Mouse (Mus musculus) lung, adult 2 months (tissue): ENCODE results near the gene Sephs1. TPM values are rescaled to one million over a fixed set of nuclear protein-coding genes. Genes with fewer than 3 reads are reported as not detected.

Experiments
- DNase-seq: peaks from one replicate; pipeline ENCODE4 v3.0.0; 2022
- H3K4me1 ChIP-seq: fragments of 200-500 bp; 2 replicates; pipeline ENCODE4 v1.6.1; 2011; ENCODE audit warnings: low read length; ENCODE audit not compliant: control insufficient read depth, insufficient read depth
- H3K4me3 ChIP-seq: fragments of 200-500 bp; replicated peaks from 2 replicates; pipeline ENCODE3; 2011; ENCODE audit warnings: low read depth, mild to moderate bottlenecking, control low read depth, low read length; ENCODE audit errors: extremely low read depth
- CTCF ChIP-seq: fragments of 200-500 bp; IDR thresholded peaks from 2 replicates; pipeline ENCODE4 v1.5.1; 2011; ENCODE audit warnings: mild to moderate bottlenecking, low read length, control low read depth; ENCODE audit not compliant: insufficient read depth
- POLR2A ChIP-seq: fragments of 200-500 bp; IDR thresholded peaks from 2 replicates; pipeline ENCODE4 v1.6.1; 2011; ENCODE audit warnings: low read depth, mild to moderate bottlenecking, control low read depth, low read length, borderline replicate concordance; ENCODE audit errors: extremely low read depth
- WGBS: fragments of 180-500 bp; shearing (Covaris S2); methylation state at CpG from one replicate; pipeline ENCODE4 v1.1.7; 2018; 5-methylcytosine and 5-hydroxymethylcytosine counted together
- polyA plus RNA-seq: library from polyadenylated mRNA; depleted of rRNA; stranded (reverse); fragments of >200 nt; gene quantifications from 2 replicates; pipeline ENCODE4 v1.2.3, GENCODE M21; 2012

Gene Sephs1
- polyA plus RNA-seq, 1 experiment, result 19.0 TPM

DNA sequence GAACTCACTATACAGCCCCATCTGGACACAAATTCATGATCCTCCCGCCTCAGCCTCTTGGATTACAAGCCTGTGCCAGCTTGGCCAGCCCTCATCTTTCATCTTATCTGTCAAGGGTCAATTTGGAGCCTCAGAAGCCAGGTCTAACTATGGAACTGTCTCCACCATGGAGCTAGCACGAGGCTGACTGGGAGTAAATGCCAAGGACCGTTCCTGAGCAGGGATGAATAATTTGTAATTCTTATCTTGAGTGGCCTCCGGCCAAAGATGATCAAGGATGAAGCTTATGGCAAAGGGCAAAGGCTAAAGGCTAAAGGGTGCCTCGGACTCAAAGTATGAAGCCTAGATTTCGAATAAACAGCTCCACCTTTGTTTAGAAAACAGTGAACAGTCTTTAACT, 8.0 kb upstream of the Sephs1 start:
- 36% methylated on average over 6 of the region's 6 CpGs for WGBS
- Histone ChIP-seq H3K4me3 (no peak overlapping the region), H3K4me1 (no peaks in the 10 kb centered on the region)
- DNase-seq, result no peak
- TF ChIP-seq CTCF, result no peak
- TF ChIP-seq POLR2A, result no peak

GRCm38 (mm10) chr2:4875090-4875489, 6.3 kb upstream of the Sephs1 start:
- WGBS, result 38% methylated on average over 1 of the region's 1 CpGs
- H3K4me1 ChIP-seq, result no peaks in the 10 kb centered on the region

GRCm38 (mm10) chr2:4876131-4876530, 5.2 kb upstream of the Sephs1 start:
- no peak for TF ChIP-seq CTCF
- no peak for TF ChIP-seq POLR2A
- 51% methylated on average over 3 of the region's 3 CpGs for WGBS

More at GRCm38 (mm10) chr2:4875090-4875489, 6.3 kb upstream of the Sephs1 start:
- TF ChIP-seq POLR2A (no peak), CTCF (no peak)
- no peak for DNase-seq
- no peak overlapping the region for H3K4me3 ChIP-seq

GRCm38 (mm10) chr2:4880737-4881349, 521 bp upstream of the Sephs1 start:
- peak; percentile 33 for DNase-seq
- Histone ChIP-seq H3K4me3 (peak overlapping the region; percentile 73), H3K4me1 (no peaks in the 10 kb centered on the region)
- TF ChIP-seq CTCF (no peak), POLR2A (no peak)
- WGBS, result 4% methylated on average over 20 of the region's 20 CpGs

More at GRCm38 (mm10) chr2:4876131-4876530, 5.2 kb upstream of the Sephs1 start:
- no peak overlapping the region for H3K4me3 ChIP-seq
- no peak for DNase-seq
- H3K4me1 ChIP-seq, result no peaks in the 10 kb centered on the region

DNA sequence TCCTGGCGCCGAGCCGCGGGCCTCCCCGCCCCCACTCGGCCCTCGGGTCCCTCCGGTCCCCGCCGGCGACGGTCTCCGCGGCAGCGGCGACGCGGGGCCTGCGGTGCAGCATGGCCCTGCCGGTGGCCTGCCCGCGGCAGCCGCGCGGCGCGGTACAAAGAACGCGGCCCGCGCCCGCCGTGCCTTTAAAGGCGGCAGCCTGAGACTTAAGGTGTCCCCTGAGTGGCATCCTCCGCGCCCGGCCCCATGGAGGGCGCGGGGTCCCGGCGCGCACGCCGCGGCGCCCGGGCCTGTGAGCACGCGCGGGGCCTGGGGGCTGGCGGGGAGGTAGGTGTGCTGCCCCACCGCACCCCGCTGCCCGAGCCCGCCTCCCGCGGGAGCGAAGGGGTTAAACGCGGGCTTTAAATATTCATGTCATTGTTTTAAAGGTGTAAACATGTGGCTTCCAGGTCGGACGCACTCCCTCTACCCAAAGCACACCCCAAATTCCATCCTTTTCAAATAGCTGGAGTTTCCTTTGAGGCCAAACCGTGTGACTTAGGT, 956 bp downstream of the Sephs1 start:
- no peaks in the 10 kb centered on the region for H3K4me1 ChIP-seq
- under 1% methylated on average over 58 of the region's 63 CpGs for WGBS
- H3K4me3 ChIP-seq, result peak overlapping the region; percentile 73
- DNase-seq, result peak; percentile 82
- TF ChIP-seq CTCF, result no peak
- TF ChIP-seq POLR2A, result no peak

DNA sequence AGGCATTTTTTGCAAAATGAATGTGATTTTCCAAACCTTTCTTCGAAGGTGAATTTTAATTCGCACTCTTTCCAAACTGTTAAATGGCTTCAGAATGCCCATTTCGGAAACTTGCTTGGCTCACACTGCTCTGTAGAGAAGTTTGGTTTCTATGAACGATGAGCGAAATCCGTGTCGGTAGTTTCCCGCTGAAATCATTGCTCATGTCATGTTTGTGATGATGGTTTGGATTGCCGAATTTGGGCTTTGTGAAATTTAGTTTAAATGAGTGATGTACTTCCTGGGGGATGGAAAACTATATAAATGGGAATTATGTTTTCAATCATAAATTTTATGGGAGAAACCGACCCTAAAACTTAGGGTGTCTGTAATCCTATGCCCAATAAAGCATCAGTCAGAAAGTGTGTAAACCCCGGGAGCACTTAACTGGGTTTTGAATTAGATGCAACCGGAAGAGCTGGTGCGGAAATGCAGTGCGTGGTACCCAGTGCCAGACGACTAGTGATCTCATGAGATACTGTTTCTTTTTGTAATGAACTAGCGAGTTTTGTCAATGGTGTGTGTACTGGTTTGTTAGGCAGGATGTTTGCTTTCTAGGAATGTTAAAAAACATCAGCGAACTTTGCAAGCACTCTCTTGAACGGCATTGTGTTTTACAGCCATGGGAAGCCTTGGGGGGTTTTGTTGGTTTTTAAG, 1.8 kb downstream of the Sephs1 start:
- DNase-seq, result no peak
- Histone ChIP-seq H3K4me1 (no peaks in the 10 kb centered on the region), H3K4me3 (no peak overlapping the region)
- TF ChIP-seq POLR2A, result no peak
- no peak for TF ChIP-seq CTCF
- under 1% methylated on average over 18 of the region's 18 CpGs for WGBS

DNA sequence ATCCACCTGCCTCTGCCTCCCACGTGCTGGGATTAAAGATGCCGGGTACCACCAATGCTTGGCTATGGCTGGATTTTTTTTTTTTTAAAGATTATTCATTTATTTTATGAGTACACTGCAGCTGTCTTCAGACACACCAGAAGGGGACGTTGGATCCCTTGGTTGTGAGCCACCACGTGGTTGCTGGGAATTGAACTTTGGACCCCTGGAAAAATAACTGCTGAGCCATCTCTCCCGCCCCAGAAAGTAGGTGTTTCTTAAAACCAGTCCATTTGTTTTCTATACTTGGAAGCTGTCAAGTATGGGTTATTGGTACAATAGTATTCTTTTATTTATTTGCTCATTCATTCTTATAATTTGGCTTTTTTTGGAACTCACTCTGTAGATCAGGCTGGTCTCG, 5.5 kb downstream of the Sephs1 start:
- TF ChIP-seq POLR2A, result no peak
- TF ChIP-seq CTCF, result no peak
- no peak for DNase-seq
- no peaks in the 10 kb centered on the region for H3K4me1 ChIP-seq
- H3K4me3 ChIP-seq, result no peak overlapping the region
- 91% methylated on average over 6 of the region's 6 CpGs for WGBS

- Histone ChIP-seq H3K4me3 (no peak overlapping the region), H3K4me1 (no peaks in the 10 kb centered on the region)
- no peak for DNase-seq
- TF ChIP-seq CTCF (no peak), POLR2A (no peak)
- WGBS, result 91% methylated on average over 2 of the region's 2 CpGs
These were observed 14.2 kb downstream of the Sephs1 start for GRCm38 (mm10) chr2:4895598-4895997.

DNA sequence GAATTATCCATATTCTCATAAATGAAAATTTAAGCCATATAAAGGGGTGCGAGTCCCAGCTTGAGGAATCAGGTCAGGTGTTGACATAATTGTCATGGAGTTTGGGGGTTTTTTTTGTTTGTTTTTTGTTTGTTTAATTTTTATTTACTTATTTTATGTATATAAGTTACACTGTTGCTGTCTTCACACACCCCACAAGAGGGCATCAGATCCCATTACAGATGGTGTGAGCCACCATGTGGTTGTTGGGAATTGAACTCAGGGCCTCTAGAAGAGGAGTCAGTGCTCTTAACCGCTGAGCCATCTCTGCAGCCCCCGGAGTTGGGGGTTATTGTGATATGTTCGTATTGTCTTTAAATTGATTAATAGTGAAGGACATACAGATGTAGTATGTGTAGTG, 15.6 kb downstream of the Sephs1 start:
- Histone ChIP-seq H3K4me1 (no peaks in the 10 kb centered on the region), H3K4me3 (no peak overlapping the region)
- TF ChIP-seq POLR2A, result no peak
- TF ChIP-seq CTCF, result no peak
- DNase-seq, result no peak
- WGBS, result 95% methylated on average over 4 of the region's 4 CpGs
